Mouse (Mus musculus) stomach, embryonic 14.5 days (tissue): ENCODE measurements around the gene Cx3cr1. TPM values are rescaled to one million over a fixed set of nuclear protein-coding genes. Genes with fewer than 3 reads are reported as not detected.
A peak's percentile ranks its signal among the peaks of the same experiment; 100 is the strongest.

Source experiments
- ATAC-seq: fragments of 200-750 bp; cut with Nextera tagmentation; 2 replicates; pipeline ENCODE4 v1.8.0; 2017; ENCODE audit warnings: low read depth, moderate TSS enrichment; ENCODE audit not compliant: insufficient number of reproducible peaks, insufficient read depth, low FRiP score
- H3K27ac ChIP-seq: fragments of 300-500 bp; sonication (generic); 2 replicates; pipeline ENCODE4 v1.5.1; 2014; ENCODE audit warnings: mild to moderate bottlenecking, low read length, moderate library complexity, mixed read lengths
- H3K27me3 ChIP-seq: fragments of 300-500 bp; sonication (generic); 2 replicates; pipeline ENCODE4 v1.6.1; 2014; ENCODE audit warnings: low read length, control low read depth, mixed read lengths; ENCODE audit not compliant: control insufficient read depth, insufficient read depth
- H3K36me3 ChIP-seq: fragments of 300-500 bp; sonication (generic); 2 replicates; pipeline ENCODE4 v1.6.1; 2014; ENCODE audit warnings: mild to moderate bottlenecking, control low read depth, low read length, moderate library complexity, mixed read lengths; ENCODE audit not compliant: control insufficient read depth, insufficient read depth
- H3K4me1 ChIP-seq: fragments of 300-500 bp; sonication (generic); 2 replicates; pipeline ENCODE4 v1.6.1; 2014; ENCODE audit warnings: low read length, control low read depth, mixed read lengths; ENCODE audit not compliant: control insufficient read depth, insufficient read depth
- H3K4me2 ChIP-seq: fragments of 300-500 bp; sonication (generic); replicated peaks from 2 replicates; pipeline ENCODE4 v1.6.1; 2014; ENCODE audit warnings: low read depth, low read length, control low read depth
- H3K4me3 ChIP-seq: fragments of 300-500 bp; sonication (generic); 2 replicates; pipeline ENCODE4 v1.5.1; 2014; ENCODE audit warnings: low read depth, low read length, control low read depth
- H3K9ac ChIP-seq: fragments of 300-500 bp; sonication (generic); replicated peaks from 2 replicates; pipeline ENCODE4 v1.6.1; 2014; ENCODE audit warnings: low read depth, mild to moderate bottlenecking, control low read depth, low read length, moderate library complexity, mixed read lengths
- H3K9me3 ChIP-seq: fragments of 300-500 bp; sonication (generic); 2 replicates; pipeline ENCODE4 v1.6.1; 2016; ENCODE audit warnings: low read depth, low read length, control low read depth; ENCODE audit not compliant: control insufficient read depth
- WGBS: fragments of 180-500 bp; shearing (Covaris S2); extraction: QIAGEN DNeasy Blood & Tissue Kit; methylation state at CpG from one replicate; pipeline ENCODE4 v1.1.7; 2014; 5-methylcytosine and 5-hydroxymethylcytosine counted together
- polyA plus RNA-seq: library from polyadenylated mRNA; unstranded; fragments of >200 nt; fragmentation: Nextera tagmentation; extraction: Ambion mirVana; gene quantifications from 2 replicates; pipeline ENCODE4 v1.2.1, GENCODE M21; 2014

Cx3cr1 gene
- polyA plus RNA-seq, 1 experiment from 2014 or later: 13.7 TPM

DNA sequence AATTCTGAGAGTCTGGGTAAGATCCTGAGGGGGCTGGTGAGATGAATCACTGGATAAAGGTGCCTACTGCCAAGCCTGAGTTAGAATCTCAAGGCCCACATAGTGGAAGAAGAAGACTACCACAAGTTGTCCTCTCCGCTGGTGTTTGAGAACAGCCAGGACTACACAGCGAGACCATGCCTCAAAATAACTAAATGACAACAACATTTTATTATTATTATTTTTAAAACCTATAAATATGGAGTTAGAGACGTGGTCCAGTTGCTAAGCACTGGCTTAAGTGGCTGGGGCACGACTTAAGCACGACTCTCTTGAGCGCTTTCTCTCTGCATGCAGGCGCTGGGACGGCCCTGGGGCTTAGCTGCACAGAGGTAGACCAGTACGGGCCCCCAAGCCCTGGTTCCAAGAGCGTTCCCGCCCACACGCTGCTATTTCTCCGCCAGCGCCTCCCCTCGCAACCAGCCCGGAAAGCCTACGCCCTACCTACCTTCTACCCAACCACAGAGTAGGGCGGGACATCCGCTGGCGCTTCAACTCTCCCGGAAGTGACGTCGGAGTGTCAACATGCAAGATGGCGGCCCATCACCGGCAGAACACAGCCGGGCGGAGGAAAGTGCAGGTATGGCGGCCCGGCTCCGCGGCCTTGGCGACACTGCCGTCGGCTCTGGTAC lies 175.2 kb downstream of the Cx3cr1 start, which contains the start of gene Wdr48:
Gene Wdr48 (plus strand): TSS at position 540 of the 671 bp plus-strand sequence.
- H3K9me3 ChIP-seq: no peaks in the 10 kb centered on the region
- H3K27me3 ChIP-seq: no peaks in the 10 kb centered on the region
- peak within 1 kb of the TSS; percentile 73; the same call in 1 of the 2 replicates for H3K27ac ChIP-seq
- ATAC-seq: peak; percentile 99
- H3K4me3 ChIP-seq: peak within 1 kb of the TSS; percentile 86
- peaks cover 9% of the 10 kb centered on the region for H3K4me1 ChIP-seq
- WGBS: 3% methylated on average over 34 of the region's 34 CpGs
- H3K4me2 ChIP-seq: peak within 1 kb of the TSS; percentile 89
- no peaks in the 10 kb centered on the region for H3K36me3 ChIP-seq
- peak within 1 kb of the TSS; percentile 71 for H3K9ac ChIP-seq

DNA sequence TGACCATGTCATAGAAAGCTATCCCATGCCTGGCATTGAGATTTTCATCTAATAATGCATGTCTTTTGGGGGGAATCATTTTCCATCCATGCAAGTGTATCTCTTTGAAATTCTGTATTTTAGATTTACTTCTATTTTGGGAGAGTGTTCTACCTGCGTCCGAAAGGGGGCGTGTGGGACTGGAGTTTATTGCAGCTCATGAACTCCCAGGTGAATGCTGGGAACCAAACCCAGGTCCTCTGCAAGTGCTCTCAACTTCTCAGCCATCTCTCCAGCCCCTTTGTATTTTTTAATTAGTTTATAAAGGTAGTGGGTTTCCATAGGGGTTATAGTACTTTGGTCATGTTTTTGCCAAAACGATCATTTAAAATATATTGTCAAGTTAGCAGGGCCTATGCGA lies 175.8 kb downstream of the Cx3cr1 start:
- 85% methylated on average over 5 of the region's 5 CpGs for WGBS
- ATAC-seq: no peak
- H3K27me3 ChIP-seq: no peaks in the 10 kb centered on the region
- H3K4me2 ChIP-seq: peak overlapping the region; percentile 59
- no peak overlapping the region for H3K9ac ChIP-seq
- H3K4me3 ChIP-seq: no peak overlapping the region
- no peak overlapping the region for H3K27ac ChIP-seq
- peaks cover 9% of the 10 kb centered on the region for H3K4me1 ChIP-seq
- no peaks in the 10 kb centered on the region for H3K9me3 ChIP-seq
- H3K36me3 ChIP-seq: no peaks in the 10 kb centered on the region

DNA sequence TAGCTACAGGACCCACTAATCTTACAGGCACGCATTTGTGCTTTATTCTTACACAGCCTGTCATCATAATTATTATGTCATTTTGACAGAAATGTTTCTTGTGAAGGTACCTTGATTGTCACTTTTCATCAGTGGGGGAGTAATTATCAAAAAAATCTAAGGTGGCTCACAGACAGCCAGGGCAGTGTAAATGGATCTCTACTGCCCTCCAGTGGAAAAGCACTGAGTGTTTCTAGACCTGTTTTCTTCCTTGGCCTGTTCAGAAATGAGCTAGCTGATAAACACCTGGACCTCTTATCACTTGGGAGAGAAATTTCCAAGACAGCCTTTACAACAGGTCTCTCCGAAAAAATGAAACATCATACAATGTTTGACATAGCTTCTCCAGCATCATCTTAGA lies 179.0 kb downstream of the Cx3cr1 start:
- Histone ChIP-seq H3K9ac (no peak overlapping the region), H3K4me1 (peaks cover 4% of the 10 kb centered on the region), H3K36me3 (no peaks in the 10 kb centered on the region), H3K4me2 (no peak overlapping the region), H3K9me3 (no peaks in the 10 kb centered on the region), H3K27ac (no peak overlapping the region), H3K4me3 (no peak overlapping the region), H3K27me3 (no peaks in the 10 kb centered on the region)
- no peak for ATAC-seq
- 36% methylated on average over 2 of the region's 2 CpGs for WGBS

DNA sequence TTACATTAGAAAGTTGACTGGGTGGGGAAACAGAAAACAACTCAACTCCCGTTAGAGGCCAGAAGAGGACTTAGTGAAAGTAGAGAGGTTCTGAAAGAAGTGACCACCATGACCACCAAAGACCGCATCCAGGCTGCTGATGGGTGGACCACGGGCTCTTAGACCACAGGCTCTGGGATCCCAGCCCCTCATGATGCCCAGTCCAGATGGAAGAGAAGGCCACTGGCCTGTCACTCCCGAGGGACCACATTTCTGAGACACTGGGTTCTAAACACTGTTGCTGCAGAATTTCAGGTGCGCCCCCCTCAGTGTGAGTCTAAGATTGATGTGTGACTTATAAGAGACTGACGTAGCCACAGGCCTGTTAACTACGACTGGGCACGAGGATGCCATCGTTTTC lies 180.2 kb downstream of the Cx3cr1 start:
- Histone ChIP-seq H3K36me3 (no peaks in the 10 kb centered on the region), H3K27ac (no peak overlapping the region), H3K9me3 (no peaks in the 10 kb centered on the region), H3K4me2 (no peak overlapping the region), H3K27me3 (no peaks in the 10 kb centered on the region), H3K4me3 (no peak overlapping the region), H3K4me1 (no peaks in the 10 kb centered on the region; the same call in 1 of the 2 replicates), H3K9ac (no peak overlapping the region)
- no peak for ATAC-seq
- WGBS: 85% methylated on average over 9 of the region's 9 CpGs

DNA sequence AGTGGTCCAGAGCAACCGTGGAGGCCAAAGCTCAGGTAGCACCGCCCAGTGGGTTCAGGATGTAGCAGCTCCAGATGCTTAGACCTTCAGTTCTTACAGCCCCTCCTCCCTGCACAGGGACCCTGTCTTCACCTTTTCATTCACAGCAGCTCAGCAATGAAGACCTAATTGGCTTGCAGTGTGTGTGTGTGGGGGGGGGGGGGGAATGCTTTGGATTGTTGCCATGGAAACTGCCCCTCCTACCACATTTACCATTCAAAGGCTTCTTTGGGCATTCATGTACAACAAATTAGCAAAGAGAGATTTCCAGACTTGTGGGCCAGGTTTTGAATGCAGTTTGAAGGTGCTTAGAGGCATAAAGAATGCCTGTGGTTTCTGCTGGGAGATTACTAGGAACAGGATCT lies 180.8 kb downstream of the Cx3cr1 start:
- no peak overlapping the region for H3K4me2 ChIP-seq
- no peak for ATAC-seq
- no peaks in the 10 kb centered on the region for H3K4me1 ChIP-seq
- no peaks in the 10 kb centered on the region for H3K36me3 ChIP-seq
- no peak overlapping the region for H3K27ac ChIP-seq
- H3K27me3 ChIP-seq: no peaks in the 10 kb centered on the region
- WGBS: 56% methylated on average over 2 of the region's 2 CpGs
- no peak overlapping the region for H3K9ac ChIP-seq
- no peaks in the 10 kb centered on the region for H3K9me3 ChIP-seq
- no peak overlapping the region for H3K4me3 ChIP-seq

DNA sequence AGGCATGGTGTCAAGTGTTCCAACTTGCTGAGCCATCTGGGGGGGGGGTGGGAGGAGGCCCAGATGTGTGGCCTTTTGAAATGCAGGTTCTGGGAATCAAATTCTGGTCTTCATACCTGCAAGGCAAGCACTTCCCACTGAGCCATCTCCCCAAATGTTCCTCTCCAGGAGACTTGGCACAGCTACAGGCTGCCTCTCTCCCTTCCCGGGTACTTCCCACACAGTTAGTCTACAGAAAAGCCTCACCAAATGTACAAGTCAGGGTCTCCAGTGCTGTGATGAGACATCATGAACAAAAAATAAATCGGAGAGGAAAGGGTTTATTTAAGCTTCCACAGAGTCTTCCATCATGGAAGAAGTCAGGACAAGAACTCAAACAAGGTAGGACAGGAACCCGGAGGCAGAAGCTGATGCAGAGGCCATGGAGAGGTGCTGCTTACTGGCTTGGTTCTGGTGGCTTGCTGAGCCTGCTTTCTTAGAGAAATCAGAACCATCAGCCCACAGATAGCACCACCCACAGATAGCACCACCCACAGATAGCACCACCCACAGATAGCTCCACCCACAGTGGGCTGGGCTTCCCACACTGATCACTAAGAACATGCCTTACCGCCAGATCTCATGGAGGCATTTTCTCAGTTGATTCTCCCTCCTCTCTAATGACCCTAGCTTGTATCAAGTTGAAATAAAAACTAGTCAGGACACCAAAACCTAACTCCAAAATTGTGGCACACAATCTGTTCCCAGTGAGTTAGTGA lies 182.4 kb downstream of the Cx3cr1 start:
- H3K9me3 ChIP-seq: no peaks in the 10 kb centered on the region
- H3K27me3 ChIP-seq: no peaks in the 10 kb centered on the region
- H3K27ac ChIP-seq: no peak overlapping the region
- no peak for ATAC-seq
- no peak overlapping the region for H3K4me2 ChIP-seq
- H3K4me3 ChIP-seq: no peak overlapping the region
- no peak overlapping the region for H3K9ac ChIP-seq
- WGBS: 64% methylated on average over 4 of the region's 4 CpGs
- no peaks in the 10 kb centered on the region for H3K4me1 ChIP-seq
- no peaks in the 10 kb centered on the region for H3K36me3 ChIP-seq

DNA sequence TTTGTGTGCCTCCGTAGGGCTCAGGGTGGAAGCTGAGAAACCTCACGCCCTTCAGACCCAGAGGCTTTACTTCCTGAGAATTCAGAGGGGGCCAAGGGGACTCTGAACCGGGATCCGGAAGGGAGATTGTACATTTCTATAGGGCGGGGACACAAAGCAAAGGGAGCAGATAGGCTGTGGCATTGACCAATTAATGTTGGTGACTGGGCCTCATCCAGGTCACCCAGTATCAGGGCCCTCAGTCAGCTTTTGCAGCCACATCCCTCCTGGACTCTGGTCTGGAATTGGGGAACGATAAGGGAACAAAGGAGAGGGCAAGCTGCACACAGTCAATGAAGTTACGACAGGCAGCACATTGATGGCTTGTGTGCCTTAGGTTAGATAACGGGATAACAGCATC lies 215.5 kb downstream of the Cx3cr1 start:
- WGBS: 52% methylated on average over 8 of the region's 8 CpGs
- no peak for ATAC-seq
- H3K27ac ChIP-seq: no peak overlapping the region

DNA sequence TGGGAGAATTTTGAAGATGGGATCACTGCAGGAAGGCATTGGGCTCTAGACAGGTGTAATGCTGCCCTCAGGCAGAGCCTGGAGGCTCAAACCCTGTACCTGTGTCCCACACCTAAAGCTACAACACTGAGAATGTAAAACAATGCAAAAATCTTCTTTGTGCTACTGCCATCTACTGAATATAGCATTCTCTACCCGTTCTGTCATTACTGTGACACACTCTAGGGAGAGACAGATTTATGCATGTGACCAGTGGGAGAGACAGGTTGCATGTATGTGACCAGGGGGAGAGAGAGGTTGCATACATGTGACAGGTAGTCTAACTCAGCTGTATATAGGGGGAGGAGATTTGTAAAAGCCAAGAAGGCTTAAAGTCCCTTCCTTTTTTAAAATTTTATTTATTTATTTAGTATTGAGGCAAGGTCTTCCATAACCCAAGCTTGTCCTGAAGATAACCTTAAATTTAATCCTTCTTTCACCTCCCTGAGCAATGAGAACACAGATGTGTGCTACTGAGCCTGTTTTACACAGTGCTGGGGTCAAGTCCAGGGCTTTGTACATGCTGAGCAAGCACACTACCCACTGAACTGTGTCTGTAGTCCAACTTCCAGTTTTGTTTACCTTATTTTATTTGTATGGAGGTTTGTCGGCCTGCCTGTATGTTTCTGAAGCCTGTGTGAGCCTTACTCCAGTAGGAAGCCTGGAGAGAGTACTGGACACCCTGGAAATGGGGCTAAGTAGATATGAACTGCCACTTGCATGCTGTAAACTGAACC lies 216.4 kb downstream of the Cx3cr1 start:
- no peak overlapping the region for H3K4me2 ChIP-seq
- H3K4me1 ChIP-seq: no peaks in the 10 kb centered on the region
- no peaks in the 10 kb centered on the region for H3K27me3 ChIP-seq
- no peak overlapping the region for H3K9ac ChIP-seq
- no peak overlapping the region for H3K27ac ChIP-seq
- no peaks in the 10 kb centered on the region for H3K9me3 ChIP-seq
- H3K36me3 ChIP-seq: no peaks in the 10 kb centered on the region
- no peak for ATAC-seq
- 65% methylated on average over 2 of the region's 2 CpGs for WGBS
- H3K4me3 ChIP-seq: no peak overlapping the region

More for the DNA sequence above, 215.5 kb downstream of the Cx3cr1 start:
- no peak overlapping the region for H3K9ac ChIP-seq
- no peaks in the 10 kb centered on the region for H3K27me3 ChIP-seq
- H3K36me3 ChIP-seq: no peaks in the 10 kb centered on the region
- no peak overlapping the region for H3K4me3 ChIP-seq
- H3K4me2 ChIP-seq: no peak overlapping the region
- H3K4me1 ChIP-seq: no peaks in the 10 kb centered on the region
- no peaks in the 10 kb centered on the region for H3K9me3 ChIP-seq
